In genomic region chr11:60176975-60177657, GRCm38 (mm10) we compare ENCODE assay signal across 8 mouse cellular contexts. TPM values are rescaled to one million over a fixed set of nuclear protein-coding genes. Genes with fewer than 3 reads are reported as not detected.
A peak's percentile ranks its signal among the peaks of the same experiment; 100 is the strongest.
DNase-seq lines count a peak whose midpoint lies in the region; ATAC-seq and TF ChIP-seq lines count a peak whose summit lies in the region.

No protein-coding gene starts in this region.

- peak overlapping the region; percentile 97 for H3K4me2 ChIP-seq in intestine, postnatal 0 days (replicated peaks; ENCODE audit: low read depth)
- peak overlapping the region; percentile 70 for H3K4me2 ChIP-seq in midbrain, embryonic 15.5 days

- H3K4me1 ChIP-seq in intestine, postnatal 0 days (replicated peaks; ENCODE audit: control insufficient read depth, insufficient read depth, low read length) = peaks cover 15% of the 10 kb centered on the region; the same call in 1 of the 2 replicates
- H3K4me1 ChIP-seq in limb, embryonic 10.5 days = peaks cover 99% of the 10 kb centered on the region
- peaks cover 68% of the 10 kb centered on the region for H3K4me1 ChIP-seq in midbrain, embryonic 15.5 days

- H3K9me3 ChIP-seq in intestine, postnatal 0 days (ENCODE audit: control insufficient read depth) = no peaks in the 10 kb centered on the region
- H3K9me3 ChIP-seq in limb, embryonic 10.5 days (replicated peaks) = no peaks in the 10 kb centered on the region
- H3K9me3 ChIP-seq in midbrain, embryonic 15.5 days = no peaks in the 10 kb centered on the region

- peak overlapping the region; percentile 53 for H3K9ac ChIP-seq in intestine, postnatal 0 days (ENCODE audit: low read depth, low read length)
- peak overlapping the region; percentile 78 for H3K9ac ChIP-seq in midbrain, embryonic 15.5 days

- 12% methylated on average over 42 of the region's 42 CpGs for WGBS in intestine, postnatal 0 days
- WGBS in limb, embryonic 10.5 days = under 1% methylated on average over 42 of the region's 42 CpGs
- WGBS in midbrain, embryonic 15.5 days = under 1% methylated on average over 42 of the region's 42 CpGs

- no peaks in the 10 kb centered on the region for H3K27me3 ChIP-seq in intestine, postnatal 0 days (replicated peaks; ENCODE audit: control insufficient read depth, insufficient read depth, low read length)
- no peaks in the 10 kb centered on the region for H3K27me3 ChIP-seq in limb, embryonic 10.5 days (ENCODE audit: low read depth, poor library complexity, severe bottlenecking)
- no peaks in the 10 kb centered on the region for H3K27me3 ChIP-seq in midbrain, embryonic 15.5 days (replicated peaks)

- H3K4me3 ChIP-seq in intestine, postnatal 0 days (ENCODE audit: low read depth, low read length) = peak overlapping the region; percentile 51
- H3K4me3 ChIP-seq in limb, embryonic 10.5 days = peak overlapping the region; percentile 77
- peak overlapping the region; percentile 67 for H3K4me3 ChIP-seq in midbrain, embryonic 15.5 days

- 0 out of 2 replicates have a peak overlapping the region, but pooled peaks have one; percentile 28 for H3K27ac ChIP-seq in intestine, postnatal 0 days (ENCODE audit: low read depth, low read length)
- H3K27ac ChIP-seq in limb, embryonic 10.5 days = peak overlapping the region; percentile 94
- peak overlapping the region; percentile 95 for H3K27ac ChIP-seq in midbrain, embryonic 15.5 days

- no peaks in the 10 kb centered on the region; the same call in 1 of the 2 replicates for H3K36me3 ChIP-seq in intestine, postnatal 0 days (ENCODE audit: control insufficient read depth, insufficient read depth)
- H3K36me3 ChIP-seq in limb, embryonic 10.5 days = peaks cover 49% of the 10 kb centered on the region
- no peaks in the 10 kb centered on the region for H3K36me3 ChIP-seq in midbrain, embryonic 15.5 days (replicated peaks)

- ATAC-seq in intestine, postnatal 0 days = no peak
- ATAC-seq in midbrain, embryonic 15.5 days (replicated peaks) = peak; percentile 50

- peak; percentile 31 for DNase-seq in adrenal gland, postnatal 25 days
- no peak for DNase-seq in adrenal gland, adult 8-10 months
- peak; percentile 76 for DNase-seq in cerebellum, adult 9-10 months
- peak; percentile 73 to 78 for DNase-seq in frontal cortex, postnatal 36 days (ENCODE audit: low spot score in 2 of 2)
- DNase-seq in limb, embryonic 10.5 days (ENCODE audit: low spot score) = peak; percentile 60
- DNase-seq in thymus, postnatal 14 days = peak; percentile 61

- TF ChIP-seq CTCF in intestine, postnatal 0 days (IDR thresholded peaks at IDR 0.05; ENCODE audit: low read depth) = no peak

RNA-seq across cellular contexts. Expression of gene Srebf1, which starts 45.3 kb away (rescaled TPM):
- total RNA-seq in adrenal gland, postnatal 25 days (2021) = 125 and 160 TPM in 2 replicates
- total RNA-seq in adrenal gland, adult 8-10 months (2022) = 100 to 1,000 TPM; 165 to 367 (median 213) TPM
- 86.9 and 88.1 TPM in 2 replicates for polyA plus RNA-seq in intestine, postnatal 0 days (2015; fragmentation: Nextera tagmentation; extraction: Ambion mirVana)
- polyA plus RNA-seq in limb, embryonic 10.5 days (2016; fragmentation: Nextera tagmentation; extraction: Ambion mirVana) = 56.2 and 56.6 TPM in 2 replicates
- 37.0 and 38.3 TPM in 2 replicates for polyA plus RNA-seq in midbrain, embryonic 15.5 days (2015; fragmentation: Nextera tagmentation; extraction: Ambion mirVana)

Comparison
In these comparisons a context has a peak if more than half of its experiments do, and no peak if none do; other contexts are left out.
1. H3K27ac ChIP-seq: peak in every context shown above with its lines; median percentile 95 in midbrain, embryonic 15.5 days; 94 in limb, embryonic 10.5 days; 28 in intestine, postnatal 0 days.